Mouse (Mus musculus) heart, postnatal 14 days (tissue): ENCODE results near the gene Erich3. TPM values are rescaled to one million over a fixed set of nuclear protein-coding genes. Genes with fewer than 3 reads are reported as not detected.
A peak's percentile ranks its signal among the peaks of the same experiment; 100 is the strongest.

ENCODE experiments used
- DNase-seq, 2 experiments: peaks; one replicate each; pipeline ENCODE4 v3.0.0; 2021 to 2022
- intact Hi-C: fragments of 180-260 bp; cut with DNase I; formaldehyde crosslinking; loops from one replicate; pipeline ENCODE4 v1.15.1; 2025
- total RNA-seq, 2 experiments: library from RNA; stranded (reverse); gene quantifications; 2 replicates each; pipeline ENCODE4 v1.2.3; 2021

Gene Erich3
- total RNA-seq, 2 experiments from 2014 or later, result 0.05 to 0.22 TPM

GRCm38 (mm10) chr3:154761108-154761507, 97.4 kb downstream of the Erich3 start:
- intact Hi-C loops, result no loop called here
- DNase-seq, result no peak

- intact Hi-C loops, result no loop called here
- DNase-seq, result no peak
Observed at GRCm38 (mm10) chr3:154763374-154763773, 99.7 kb downstream of the Erich3 start.

- DNase-seq, result peak; percentile 17 to 31
- intact Hi-C loops, result no loop called here
Observed at GRCm38 (mm10) chr3:154764115-154764514, 100.5 kb downstream of the Erich3 start.

GRCm38 (mm10) chr3:154766321-154766720, 102.7 kb downstream of the Erich3 start:
- intact Hi-C loops, result no loop called here
- DNase-seq, result no peak

- no peak for DNase-seq
- intact Hi-C loops, result no loop called here
Observed at GRCm38 (mm10) chr3:154771651-154772050, 108.0 kb downstream of the Erich3 start.

GRCm38 (mm10) chr3:154778836-154779595, 115.4 kb downstream of the Erich3 start:
- intact Hi-C loops, result no loop called here
- no peak for DNase-seq

- no peak for DNase-seq
- intact Hi-C loops, result loop anchor here (10.0 kb wide), 1 partner anchor 132 kb away; no protein-coding TSS in a partner anchor
Observed at GRCm38 (mm10) chr3:154786354-154786753, 122.7 kb downstream of the Erich3 start.

- intact Hi-C loops, result loop anchor here (10.0 kb wide), 1 partner anchor 133 kb away; no protein-coding TSS in a partner anchor
- no peak for DNase-seq
Observed at GRCm38 (mm10) chr3:154787611-154788010, 124.0 kb downstream of the Erich3 start.

- intact Hi-C loops, result no loop called here
Observed at GRCm38 (mm10) chr3:154793571-154793970, 129.9 kb downstream of the Erich3 start.

GRCm38 (mm10) chr3:154798806-154799205, 135.1 kb downstream of the Erich3 start:
- DNase-seq, result no peak
- intact Hi-C loops, result no loop called here

More at GRCm38 (mm10) chr3:154793571-154793970, 129.9 kb downstream of the Erich3 start:
- no peak for DNase-seq

GRCm38 (mm10) chr3:154800454-154800853, 136.8 kb downstream of the Erich3 start:
- intact Hi-C loops, result no loop called here
- no peak for DNase-seq

- intact Hi-C loops, result no loop called here
- DNase-seq, result peak in 1 of 2 experiments; percentile 19
Observed at GRCm38 (mm10) chr3:154800888-154801429, 137.3 kb downstream of the Erich3 start.

GRCm38 (mm10) chr3:154806626-154807025, 143.0 kb downstream of the Erich3 start:
- intact Hi-C loops, result no loop called here
- peak; percentile 7 to 12 for DNase-seq

- DNase-seq, result no peak
- intact Hi-C loops, result no loop called here
Observed at GRCm38 (mm10) chr3:154810273-154810870, 146.7 kb downstream of the Erich3 start.

GRCm38 (mm10) chr3:154811281-154811680, 147.6 kb downstream of the Erich3 start:
- DNase-seq, result no peak
- intact Hi-C loops, result no loop called here

- intact Hi-C loops, result no loop called here
- no peak for DNase-seq
Observed at GRCm38 (mm10) chr3:154811833-154812232, 148.2 kb downstream of the Erich3 start.

- intact Hi-C loops, result no loop called here
- DNase-seq, result no peak
Observed at GRCm38 (mm10) chr3:154812893-154813292, 149.2 kb downstream of the Erich3 start.

- intact Hi-C loops, result loop anchor here (5.0 kb wide), 1 partner anchor 163 kb away; no protein-coding TSS in a partner anchor
- DNase-seq, result no peak
Observed at GRCm38 (mm10) chr3:154815606-154816005, 151.9 kb downstream of the Erich3 start.

GRCm38 (mm10) chr3:154816231-154816630, 152.6 kb downstream of the Erich3 start:
- no peak for DNase-seq
- intact Hi-C loops, result loop anchor here (5.0 kb wide), 1 partner anchor 164 kb away; no protein-coding TSS in a partner anchor

- intact Hi-C loops, result loop anchor here (5.0 kb wide), 1 partner anchor 165 kb away; no protein-coding TSS in a partner anchor
- peak; percentile 13 to 25 for DNase-seq
Observed at GRCm38 (mm10) chr3:154816801-154817625, 153.4 kb downstream of the Erich3 start.
